Mouse (Mus musculus) testis, postnatal 10 days (tissue): ENCODE data around the gene Gm11985.
A peak's percentile ranks its signal among the peaks of the same experiment; 100 is the strongest.

ENCODE experiments used
- DNase-seq: peaks from one replicate; pipeline ENCODE4 v3.0.0; 2021; ENCODE audit warnings: low spot score

The Gm11985 gene

GRCm38 (mm10) chr11:7199736-7200392, 11.5 kb upstream of the Gm11985 start:
- DNase-seq = peak; percentile 65

GRCm38 (mm10) chr11:7198481-7199256, 10.3 kb upstream of the Gm11985 start:
- no peak for DNase-seq

- DNase-seq = no peak
These were observed 9.6 kb upstream of the Gm11985 start for GRCm38 (mm10) chr11:7198006-7198405.

GRCm38 (mm10) chr11:7197491-7197941, 9.1 kb upstream of the Gm11985 start, which contains the start of gene Igfbp1:
TSS of gene Igfbp1 (plus strand) at chr11:7197782.
- no peak for DNase-seq

- DNase-seq = no peak
These were observed 6.9 kb upstream of the Gm11985 start for GRCm38 (mm10) chr11:7195312-7195685.

GRCm38 (mm10) chr11:7194432-7195311, 6.3 kb upstream of the Gm11985 start:
- no peak for DNase-seq

GRCm38 (mm10) chr11:7193134-7193533, 4.8 kb upstream of the Gm11985 start:
- no peak for DNase-seq

- no peak for DNase-seq
These were observed 4.3 kb upstream of the Gm11985 start for GRCm38 (mm10) chr11:7192710-7193109.

GRCm38 (mm10) chr11:7187472-7187871, 897 bp downstream of the Gm11985 start:
- no peak for DNase-seq

GRCm38 (mm10) chr11:7184420-7184819, 3.9 kb downstream of the Gm11985 start:
- no peak for DNase-seq

- DNase-seq = no peak
These were observed 5.8 kb downstream of the Gm11985 start for GRCm38 (mm10) chr11:7182409-7183042.

GRCm38 (mm10) chr11:7179276-7179675, 9.1 kb downstream of the Gm11985 start:
- DNase-seq = no peak

- DNase-seq = no peak
These were observed 9.6 kb downstream of the Gm11985 start for GRCm38 (mm10) chr11:7178724-7179123.

- no peak for DNase-seq
These were observed 14.7 kb downstream of the Gm11985 start for GRCm38 (mm10) chr11:7173664-7174063.

- DNase-seq = no peak
These were observed 18.7 kb downstream of the Gm11985 start for GRCm38 (mm10) chr11:7169645-7170044.

- no peak for DNase-seq
These were observed 24.0 kb downstream of the Gm11985 start for GRCm38 (mm10) chr11:7164416-7164815.

- no peak for DNase-seq
These were observed 26.7 kb downstream of the Gm11985 start for GRCm38 (mm10) chr11:7161502-7162174.

- no peak for DNase-seq
These were observed 27.7 kb downstream of the Gm11985 start for GRCm38 (mm10) chr11:7160637-7161101.

- DNase-seq = no peak
These were observed 28.2 kb downstream of the Gm11985 start for GRCm38 (mm10) chr11:7160146-7160545.

GRCm38 (mm10) chr11:7158196-7158595, 30.2 kb downstream of the Gm11985 start:
- no peak for DNase-seq

- DNase-seq = no peak
These were observed 31.9 kb downstream of the Gm11985 start for GRCm38 (mm10) chr11:7156427-7156826.
